7 mouse cellular contexts compared by ENCODE assay signal in genomic region chr9:108080168-108080567, GRCm38 (mm10). TPM values are rescaled to one million over a fixed set of nuclear protein-coding genes. Genes with fewer than 3 reads are reported as not detected.
DNase-seq lines count a peak whose midpoint lies in the region; ATAC-seq and TF ChIP-seq lines count a peak whose summit lies in the region.

Gene Mst1, plus strand, starts transcription at chr9:108080436.

- no peak for ATAC-seq in lung, embryonic 15.5 days (ENCODE audit: borderline replicate concordance, extremely low read depth, low FRiP score, low TSS enrichment)
- ATAC-seq in embryonic facial prominence, embryonic 14.5 days (ENCODE audit: low read depth): no peak
- ATAC-seq in limb, embryonic 11.5 days (ENCODE audit: insufficient number of reproducible peaks, low FRiP score, low TSS enrichment, low read depth): no peak

- no peaks in the 10 kb centered on the region for H3K9me3 ChIP-seq in lung, embryonic 15.5 days
- no peaks in the 10 kb centered on the region for H3K9me3 ChIP-seq in embryonic facial prominence, embryonic 14.5 days (ENCODE audit: control insufficient read depth, low read length)
- H3K9me3 ChIP-seq in limb, embryonic 11.5 days (ENCODE audit: control insufficient read depth, low read length): no peaks in the 10 kb centered on the region

- WGBS in lung, embryonic 15.5 days: 61% methylated on average over 5 of the region's 5 CpGs
- WGBS in embryonic facial prominence, embryonic 14.5 days: 67% methylated on average over 5 of the region's 5 CpGs
- WGBS in limb, embryonic 11.5 days: 73% methylated on average over 5 of the region's 5 CpGs
- 84% methylated on average over 5 of the region's 5 CpGs for WGBS in small intestine, adult 2 months

- no peak for TF ChIP-seq CTCF in small intestine, adult 2 months (IDR thresholded peaks at IDR 0.05; ENCODE audit: extremely low read depth, insufficient read length, insufficient replicate concordance, low read depth, low read length)

- no peak within 1 kb of the TSS for H3K27ac ChIP-seq in lung, embryonic 15.5 days
- no peak within 1 kb of the TSS for H3K27ac ChIP-seq in embryonic facial prominence, embryonic 14.5 days (replicated peaks; ENCODE audit: low read depth, low read length)
- no peak within 1 kb of the TSS for H3K27ac ChIP-seq in limb, embryonic 11.5 days (replicated peaks; ENCODE audit: low read depth, low read length)
- peak within 1 kb of the TSS; percentile 25; the same call in 1 of the 2 replicates for H3K27ac ChIP-seq in small intestine, adult 2 months (ENCODE audit: insufficient read depth, low read depth, low read length)

- peaks cover 11% of the 10 kb centered on the region; the same call in 1 of the 2 replicates for H3K36me3 ChIP-seq in lung, embryonic 15.5 days
- H3K36me3 ChIP-seq in embryonic facial prominence, embryonic 14.5 days (ENCODE audit: control insufficient read depth, insufficient read depth, low read length): peaks cover 11% of the 10 kb centered on the region
- H3K36me3 ChIP-seq in limb, embryonic 11.5 days (ENCODE audit: control insufficient read depth, insufficient read depth, low read length): peaks cover 5% of the 10 kb centered on the region; the same call in 1 of the 2 replicates
- H3K36me3 ChIP-seq in small intestine, adult 2 months (ENCODE audit: control insufficient read depth, insufficient read depth, low read length): peaks cover 17% of the 10 kb centered on the region

- H3K4me1 ChIP-seq in lung, embryonic 15.5 days: peaks cover 21% of the 10 kb centered on the region
- H3K4me1 ChIP-seq in embryonic facial prominence, embryonic 14.5 days (ENCODE audit: control insufficient read depth, insufficient read depth, low read length): peaks cover 5% of the 10 kb centered on the region
- H3K4me1 ChIP-seq in limb, embryonic 11.5 days (ENCODE audit: control insufficient read depth, insufficient read depth, low read length): peaks cover 10% of the 10 kb centered on the region
- H3K4me1 ChIP-seq in small intestine, adult 2 months (ENCODE audit: control insufficient read depth, insufficient read depth, insufficient read length, low read length): peaks cover 34% of the 10 kb centered on the region

- peak within 1 kb of the TSS; percentile 69 for H3K4me3 ChIP-seq in lung, embryonic 15.5 days
- peak within 1 kb of the TSS; percentile 86 for H3K4me3 ChIP-seq in embryonic facial prominence, embryonic 14.5 days (ENCODE audit: low read depth, low read length)
- H3K4me3 ChIP-seq in limb, embryonic 11.5 days (ENCODE audit: low read depth, low read length): peak within 1 kb of the TSS; percentile 80
- H3K4me3 ChIP-seq in small intestine, adult 2 months (ENCODE audit: low read depth, low read length): peak within 1 kb of the TSS; percentile 78

- peak within 1 kb of the TSS; percentile 86 for H3K9ac ChIP-seq in lung, embryonic 15.5 days
- H3K9ac ChIP-seq in embryonic facial prominence, embryonic 14.5 days (ENCODE audit: low read depth, low read length): peak within 1 kb of the TSS; percentile 95
- H3K9ac ChIP-seq in limb, embryonic 11.5 days (ENCODE audit: low read length): peak within 1 kb of the TSS; percentile 89

- H3K4me2 ChIP-seq in lung, embryonic 15.5 days: peak within 1 kb of the TSS; percentile 82
- H3K4me2 ChIP-seq in embryonic facial prominence, embryonic 14.5 days (ENCODE audit: low read depth, low read length): peak within 1 kb of the TSS; percentile 67
- peak within 1 kb of the TSS; percentile 94 for H3K4me2 ChIP-seq in limb, embryonic 11.5 days (ENCODE audit: low read depth, severe bottlenecking)

- no peak for DNase-seq in lung, postnatal 4 days
- peak; percentile 35 for DNase-seq in embryonic facial prominence, embryonic 14.5 days (ENCODE audit: low spot score)
- DNase-seq in limb, embryonic 11.5 days (ENCODE audit: low spot score): no peak
- DNase-seq in layer of hippocampus, adult 11-12 months (ENCODE audit: low spot score): no peak
- DNase-seq in Muller cell, postnatal 12 days (ENCODE audit: inconsistent ontology term): no peak

- TF ChIP-seq POLR2A in small intestine, adult 2 months (IDR thresholded peaks at IDR 0.05; ENCODE audit: low read depth, low read length): no peak

- peaks cover 34% of the 10 kb centered on the region for H3K27me3 ChIP-seq in lung, embryonic 15.5 days
- peaks cover 30% of the 10 kb centered on the region for H3K27me3 ChIP-seq in embryonic facial prominence, embryonic 14.5 days (replicated peaks; ENCODE audit: control insufficient read depth, insufficient read depth, low read length)
- peaks cover 26% of the 10 kb centered on the region for H3K27me3 ChIP-seq in limb, embryonic 11.5 days (ENCODE audit: control insufficient read depth, insufficient read depth, low read length)
- H3K27me3 ChIP-seq in small intestine, adult 2 months (ENCODE audit: control insufficient read depth, insufficient read depth, low read length): no peaks in the 10 kb centered on the region

RNA-seq across cellular contexts. Expression of gene Mst1, which starts in this region (rescaled TPM):
- 0.25 and 0.35 TPM in 2 replicates for polyA plus RNA-seq in lung, embryonic 15.5 days (2015; fragmentation: Nextera tagmentation; extraction: Ambion mirVana)
- polyA plus RNA-seq in embryonic facial prominence, embryonic 14.5 days (2014; fragmentation: Nextera tagmentation; extraction: Ambion mirVana): 0.89 and 1.5 TPM in 2 replicates
- polyA plus RNA-seq in limb, embryonic 11.5 days (2014; fragmentation: Nextera tagmentation; extraction: Ambion mirVana): 0.37 and 1.3 TPM in 2 replicates
- 0.18 and 0.35 TPM in 2 replicates for polyA plus RNA-seq in small intestine, adult 2 months (2012; rRNA removed)
